Mouse (Mus musculus): ENCODE data around the gene Cyp1a2. TPM values are rescaled to one million over a fixed set of nuclear protein-coding genes. Genes with fewer than 3 reads are reported as not detected.

Gene Cyp1a2
- total RNA-seq, 2 experiments from 2014 or later: not detected

- intact Hi-C loops (cut with DNase I): loop anchor here (1.0 kb wide), 1 partner anchor 26 kb away; no protein-coding TSS in a partner anchor
- peak; percentile 52 for DNase-seq (ENCODE audit: low spot score)
Observed at GRCm38 (mm10) chr9:57629118-57629874, 54.2 kb downstream of the Cyp1a2 start.

GRCm38 (mm10) chr9:57628717-57629116 lies 54.8 kb downstream of the Cyp1a2 start:
- DNase-seq (ENCODE audit: low spot score): no peak
- intact Hi-C loops (cut with DNase I): loop anchor here (1.0 kb wide), 1 partner anchor 27 kb away; no protein-coding TSS in a partner anchor

- intact Hi-C loops (cut with DNase I): no loop called here
- no peak for DNase-seq (ENCODE audit: low spot score)
Observed at GRCm38 (mm10) chr9:57627892-57628291, 55.6 kb downstream of the Cyp1a2 start.

GRCm38 (mm10) chr9:57627191-57627590 lies 56.3 kb downstream of the Cyp1a2 start:
- intact Hi-C loops (cut with DNase I): no loop called here
- DNase-seq (ENCODE audit: low spot score): no peak

Other genes starting within 250 kb of the Cyp1a2 start
- 1 to 10 TPM; 7.8 to 8.7 TPM for gene Ppcdc, start 243.6 kb downstream of the Cyp1a2 start, total RNA-seq (2021)
- 1 to 10 TPM; 4.9 to 5.1 TPM for gene Scamp5, start 215.6 kb downstream of the Cyp1a2 start, total RNA-seq (2021)
- 1 to 10 TPM; 1.6 to 2.3 TPM for gene Rpp25, start 179.7 kb downstream of the Cyp1a2 start, total RNA-seq (2021)
- 1,000 to 10,000 TPM; 2,545 to 2,748 TPM for gene Cox5a, start 162.4 kb downstream of the Cyp1a2 start, total RNA-seq (2021)
- gene Fam219b, start 146.2 kb downstream of the Cyp1a2 start, total RNA-seq (2021): 1 to 10 TPM; 6.7 to 9.3 TPM
- gene Mpi, start 130.9 kb downstream of the Cyp1a2 start, total RNA-seq (2021): 100 to 1,000 TPM; 160 to 162 TPM
- 10 to 100 TPM; 24.6 to 24.8 TPM for gene Scamp2, start 122.8 kb downstream of the Cyp1a2 start, total RNA-seq (2021)
- 1 to 10 TPM; 6.8 to 8.9 TPM for gene Ulk3, start 94.3 kb downstream of the Cyp1a2 start, total RNA-seq (2021)
- gene Cplx3, start 77.4 kb downstream of the Cyp1a2 start, total RNA-seq (2021): not detected
- not detected for gene Lman1l, start 62.9 kb downstream of the Cyp1a2 start, total RNA-seq (2021)
- gene Csk, start 30.1 kb downstream of the Cyp1a2 start, total RNA-seq (2021): 10 to 100 TPM; 23.5 to 27.4 TPM
- under 1 TPM in 1 of 2 experiments, not detected in 1; 0.08 TPM for gene Cyp1a1, start 4.2 kb upstream of the Cyp1a2 start, total RNA-seq (2021)
- 1 to 10 TPM; 4.9 to 7.0 TPM for gene Edc3, start 24.8 kb upstream of the Cyp1a2 start, total RNA-seq (2021)
- gene Clk3, start 82.2 kb upstream of the Cyp1a2 start, total RNA-seq (2021): 10 to 100 TPM; 27.6 to 29.2 TPM
- 1 to 10 TPM; 2.9 to 5.7 TPM for gene Arid3b, start 153.1 kb upstream of the Cyp1a2 start, total RNA-seq (2021)
- gene Ubl7, start 227.3 kb upstream of the Cyp1a2 start, total RNA-seq (2021): 10 to 100 TPM; 70.8 to 80.1 TPM

Measured in heart, postnatal 25 days (tissue).